Mouse (Mus musculus): ENCODE measurements at regions not wholly inside any gene's neighbourhood (a gene's known extent, or its start where the extent isn't known, plus 50 kb on each side); places are given as distances from the start of the nearest gene placed in this dataset.

DNA sequence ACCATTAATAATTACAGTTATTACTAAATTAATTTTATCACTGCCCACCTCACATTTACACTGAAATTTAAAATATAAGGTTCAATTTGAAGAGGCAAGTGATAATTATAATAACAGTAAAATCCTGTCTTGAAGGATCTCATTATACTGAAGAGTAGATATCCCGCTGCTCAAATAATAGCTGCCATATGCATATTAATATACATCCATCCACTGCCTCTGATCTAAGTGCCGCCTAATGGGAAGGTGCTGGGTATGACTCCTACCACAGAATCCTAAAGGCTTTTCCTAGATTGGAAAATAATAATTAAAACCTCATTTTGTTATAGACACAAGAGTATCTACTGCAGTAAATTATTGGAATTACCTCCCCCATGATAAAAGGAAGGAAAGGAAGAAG is 307.5 kb upstream of the Prkcq start:
- no peak for TF ChIP-seq CTCF (IDR thresholded peaks at IDR 0.05; ENCODE audit: low read depth)
- no peak for TF ChIP-seq EP300 (IDR thresholded peaks at IDR 0.05; ENCODE audit: low read depth)

All from liver, postnatal 0 days (tissue).